Mouse (Mus musculus) myocyte (in vitro differentiated cells): Measurements from ENCODE around the gene Evx2.

Source experiments
- E2F4 ChIP-seq: IDR thresholded peaks from one replicate; pipeline ENCODE4 v1.6.1; 2011; ENCODE audit warnings: mild to moderate bottlenecking, control low read depth, moderate library complexity; ENCODE audit not compliant: insufficient read depth
- POLR2A ChIP-seq: IDR thresholded peaks from one replicate; pipeline ENCODE4 v1.6.1; 2011; ENCODE audit warnings: low read depth, mild to moderate bottlenecking, control low read depth, moderate library complexity; ENCODE audit not compliant: insufficient read length
- USF1 ChIP-seq: IDR thresholded peaks from one replicate; pipeline ENCODE4 v1.6.1; 2011; ENCODE audit warnings: low read depth, mild to moderate bottlenecking, control low read depth, moderate library complexity

DNA sequence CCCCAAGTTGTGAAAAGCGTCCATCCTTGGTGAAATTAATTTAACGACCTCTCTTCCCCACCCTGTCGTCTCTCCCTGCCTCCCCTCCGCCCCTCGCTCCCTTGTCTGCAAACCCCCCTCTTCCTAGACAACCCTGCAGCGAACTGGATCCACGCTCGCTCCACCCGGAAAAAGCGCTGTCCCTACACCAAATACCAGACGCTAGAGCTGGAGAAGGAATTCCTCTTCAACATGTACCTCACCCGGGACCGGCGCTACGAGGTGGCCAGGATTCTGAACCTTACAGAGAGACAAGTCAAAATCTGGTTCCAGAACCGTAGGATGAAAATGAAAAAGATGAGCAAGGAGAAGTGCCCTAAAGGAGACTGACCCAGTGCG is 39.7 kb upstream of the Evx2 start:
- TF ChIP-seq POLR2A (no peak), E2F4 (no peak), USF1 (no peak)
